Mouse (Mus musculus): ENCODE measurements at regions not wholly inside any gene's neighbourhood (a gene's known extent, or its start where the extent isn't known, plus 50 kb on each side); places are given as distances from the start of the nearest gene placed in this dataset.
A peak's percentile ranks its signal among the peaks of the same experiment; 100 is the strongest.

DNA sequence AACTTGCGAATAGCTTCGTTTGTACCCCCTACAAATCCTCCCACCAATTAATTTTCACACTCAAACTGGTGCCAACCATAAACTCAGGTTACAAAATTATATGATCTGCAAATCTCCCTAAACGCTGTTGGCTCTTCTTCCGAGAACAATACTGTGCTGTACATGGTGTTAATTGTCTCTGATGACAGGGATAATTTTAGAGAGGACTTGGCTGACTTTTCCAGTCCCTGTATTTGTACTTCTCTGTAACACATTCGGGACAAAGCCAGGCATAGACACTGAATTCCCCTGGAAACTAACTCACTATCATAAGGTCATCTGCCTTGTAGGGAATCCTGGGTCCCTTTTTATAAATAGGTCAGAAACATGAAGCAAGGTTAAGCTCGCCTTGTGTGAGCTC lies 442.4 kb downstream of the Ppargc1a start:
- no peak for DNase-seq
- H3K4me1 ChIP-seq (ENCODE audit: control insufficient read depth, insufficient read depth, low read length): peaks cover 2% of the 10 kb centered on the region; the same call in 1 of the 2 replicates
- no peaks in the 10 kb centered on the region for H3K79me2 ChIP-seq (replicated peaks; ENCODE audit: control insufficient read depth, insufficient read depth, low read length)
- peak overlapping the region; percentile 62 for H3K27ac ChIP-seq
- no peak overlapping the region for H3K9ac ChIP-seq (ENCODE audit: low read depth, low read length)
- no peak overlapping the region for H3K4me3 ChIP-seq
- TF ChIP-seq POLR2A (IDR thresholded peaks at IDR 0.05; ENCODE audit: insufficient read depth, low read depth, low read length) (no peak), EP300 (IDR thresholded peaks at IDR 0.05; ENCODE audit: insufficient read depth, low read depth, low read length) (no peak), CTCF (IDR thresholded peaks at IDR 0.05) (no peak)
- WGBS: 46% methylated on average over 6 of the region's 6 CpGs
- H3K36me3 ChIP-seq (ENCODE audit: control insufficient read depth, insufficient read depth, low read length): no peaks in the 10 kb centered on the region; the same call in 1 of the 2 replicates
- intact Hi-C loops (cut with DNase I): no loop called here
- no peaks in the 10 kb centered on the region for H3K27me3 ChIP-seq (ENCODE audit: control insufficient read depth, insufficient read depth, low read length)

- no peaks in the 10 kb centered on the region for H3K36me3 ChIP-seq (ENCODE audit: control insufficient read depth, insufficient read depth, low read length)
- no peak overlapping the region for H3K4me3 ChIP-seq
- DNase-seq: no peak
- H3K27me3 ChIP-seq (ENCODE audit: control insufficient read depth, insufficient read depth, low read length): no peaks in the 10 kb centered on the region
- intact Hi-C loops (cut with DNase I): no loop called here
- no peak for TF ChIP-seq EP300 (IDR thresholded peaks at IDR 0.05; ENCODE audit: insufficient read depth, low read depth, low read length)
- no peak for TF ChIP-seq CTCF (IDR thresholded peaks at IDR 0.05)
- no peak for TF ChIP-seq POLR2A (IDR thresholded peaks at IDR 0.05; ENCODE audit: insufficient read depth, low read depth, low read length)
- no peaks in the 10 kb centered on the region for H3K79me2 ChIP-seq (replicated peaks; ENCODE audit: control insufficient read depth, insufficient read depth, low read length)
- 53% methylated on average over 4 of the region's 4 CpGs for WGBS
- H3K27ac ChIP-seq: no peak overlapping the region
- H3K9ac ChIP-seq (ENCODE audit: low read depth, low read length): no peak overlapping the region
- no peaks in the 10 kb centered on the region for H3K4me1 ChIP-seq (ENCODE audit: control insufficient read depth, insufficient read depth, low read length)
These were observed 457.5 kb downstream of the Ppargc1a start for GRCm38 (mm10) chr5:51110006-51110405.

DNA sequence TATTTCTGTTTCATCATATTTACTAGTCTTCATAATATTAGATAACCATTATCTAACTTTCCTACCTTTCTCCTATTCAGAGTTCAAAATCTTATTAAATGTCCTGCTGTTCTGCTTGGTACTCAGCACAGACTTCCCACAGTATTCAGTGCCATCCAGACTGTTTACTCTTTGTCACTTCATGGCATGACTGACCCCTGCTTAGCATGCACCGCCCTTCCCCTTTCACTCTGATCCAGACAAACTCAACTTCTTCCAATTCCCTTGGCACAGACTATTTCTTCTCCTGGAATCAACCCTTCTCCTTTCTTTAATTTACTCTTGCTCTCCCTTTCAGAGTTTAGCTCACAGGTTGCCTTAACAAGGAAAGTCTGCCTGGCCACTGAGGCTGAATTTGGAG lies 458.8 kb downstream of the Ppargc1a start:
- DNase-seq: no peak
- H3K27ac ChIP-seq: no peak overlapping the region
- intact Hi-C loops (cut with DNase I): no loop called here
- H3K27me3 ChIP-seq (ENCODE audit: control insufficient read depth, insufficient read depth, low read length): no peaks in the 10 kb centered on the region
- no peak for TF ChIP-seq POLR2A (IDR thresholded peaks at IDR 0.05; ENCODE audit: insufficient read depth, low read depth, low read length)
- no peak for TF ChIP-seq EP300 (IDR thresholded peaks at IDR 0.05; ENCODE audit: insufficient read depth, low read depth, low read length)
- no peak for TF ChIP-seq CTCF (IDR thresholded peaks at IDR 0.05)
- no peaks in the 10 kb centered on the region for H3K4me1 ChIP-seq (ENCODE audit: control insufficient read depth, insufficient read depth, low read length)
- H3K9ac ChIP-seq (ENCODE audit: low read depth, low read length): no peak overlapping the region
- no peaks in the 10 kb centered on the region for H3K79me2 ChIP-seq (replicated peaks; ENCODE audit: control insufficient read depth, insufficient read depth, low read length)
- H3K4me3 ChIP-seq: no peak overlapping the region
- 80% methylated on average over 1 of the region's 1 CpGs for WGBS
- H3K36me3 ChIP-seq (ENCODE audit: control insufficient read depth, insufficient read depth, low read length): no peaks in the 10 kb centered on the region

DNA sequence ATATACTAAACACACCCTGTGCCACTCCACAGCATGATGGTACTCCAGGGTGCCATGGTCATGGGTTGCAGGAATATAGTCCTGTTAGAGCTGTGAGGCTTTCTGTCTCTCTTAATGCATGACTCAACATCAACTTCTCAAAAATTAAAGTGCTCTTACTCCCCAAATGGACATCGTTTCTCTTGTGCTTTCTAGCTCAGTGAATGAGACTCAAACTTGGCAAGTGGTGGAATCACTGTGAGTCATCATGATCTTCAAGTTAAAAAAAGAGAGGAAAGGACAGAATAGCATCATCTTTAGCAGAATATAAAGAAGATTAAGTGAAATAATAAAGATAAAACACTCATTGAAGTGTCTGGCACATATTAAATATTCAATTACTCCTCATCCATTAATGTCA lies 459.3 kb downstream of the Ppargc1a start:
- H3K4me1 ChIP-seq (ENCODE audit: control insufficient read depth, insufficient read depth, low read length): no peaks in the 10 kb centered on the region
- no peak overlapping the region for H3K27ac ChIP-seq
- intact Hi-C loops (cut with DNase I): no loop called here
- no peak overlapping the region for H3K4me3 ChIP-seq
- DNase-seq: no peak
- no peaks in the 10 kb centered on the region for H3K36me3 ChIP-seq (ENCODE audit: control insufficient read depth, insufficient read depth, low read length)
- no peaks in the 10 kb centered on the region for H3K27me3 ChIP-seq (ENCODE audit: control insufficient read depth, insufficient read depth, low read length)
- no peaks in the 10 kb centered on the region for H3K79me2 ChIP-seq (replicated peaks; ENCODE audit: control insufficient read depth, insufficient read depth, low read length)
- WGBS: 59% methylated on average over 1 of the region's 1 CpGs
- no peak overlapping the region for H3K9ac ChIP-seq (ENCODE audit: low read depth, low read length)
- TF ChIP-seq POLR2A (IDR thresholded peaks at IDR 0.05; ENCODE audit: insufficient read depth, low read depth, low read length) (no peak), CTCF (IDR thresholded peaks at IDR 0.05) (no peak), EP300 (IDR thresholded peaks at IDR 0.05; ENCODE audit: insufficient read depth, low read depth, low read length) (no peak)

GRCm38 (mm10) chr5:51099902-51100301 lies 467.6 kb downstream of the Ppargc1a start:
- no peak for DNase-seq

GRCm38 (mm10) chr5:51072674-51073468 lies 494.7 kb downstream of the Ppargc1a start:
- Histone ChIP-seq H3K4me3 (no peak overlapping the region), H3K27me3 (ENCODE audit: control insufficient read depth, insufficient read depth, low read length) (no peaks in the 10 kb centered on the region), H3K27ac (no peak overlapping the region), H3K4me1 (ENCODE audit: control insufficient read depth, insufficient read depth, low read length) (no peaks in the 10 kb centered on the region), H3K36me3 (ENCODE audit: control insufficient read depth, insufficient read depth, low read length) (no peaks in the 10 kb centered on the region; the same call in 1 of the 2 replicates), H3K79me2 (replicated peaks; ENCODE audit: control insufficient read depth, insufficient read depth, low read length) (no peaks in the 10 kb centered on the region), H3K9ac (ENCODE audit: low read depth, low read length) (no peak overlapping the region)
- intact Hi-C loops (cut with DNase I): no loop called here
- TF ChIP-seq EP300 (IDR thresholded peaks at IDR 0.05; ENCODE audit: insufficient read depth, low read depth, low read length): no peak
- no peak for TF ChIP-seq POLR2A (IDR thresholded peaks at IDR 0.05; ENCODE audit: insufficient read depth, low read depth, low read length)
- no peak for TF ChIP-seq CTCF (IDR thresholded peaks at IDR 0.05)
- WGBS: 59% methylated on average over 8 of the region's 8 CpGs
- DNase-seq: peak in 1 of 2 experiments; percentile 2

More at GRCm38 (mm10) chr5:51099902-51100301, 467.6 kb downstream of the Ppargc1a start:
- Histone ChIP-seq H3K79me2 (replicated peaks; ENCODE audit: control insufficient read depth, insufficient read depth, low read length) (no peaks in the 10 kb centered on the region), H3K36me3 (ENCODE audit: control insufficient read depth, insufficient read depth, low read length) (no peaks in the 10 kb centered on the region), H3K27me3 (ENCODE audit: control insufficient read depth, insufficient read depth, low read length) (no peaks in the 10 kb centered on the region), H3K27ac (no peak overlapping the region), H3K4me1 (ENCODE audit: control insufficient read depth, insufficient read depth, low read length) (no peaks in the 10 kb centered on the region), H3K9ac (ENCODE audit: low read depth, low read length) (no peak overlapping the region), H3K4me3 (no peak overlapping the region)
- TF ChIP-seq CTCF (IDR thresholded peaks at IDR 0.05) (no peak), POLR2A (IDR thresholded peaks at IDR 0.05; ENCODE audit: insufficient read depth, low read depth, low read length) (no peak), EP300 (IDR thresholded peaks at IDR 0.05; ENCODE audit: insufficient read depth, low read depth, low read length) (no peak)
- WGBS: 62% methylated on average over 3 of the region's 3 CpGs
- intact Hi-C loops (cut with DNase I): no loop called here

All from heart, adult 2 months (tissue).